Mouse (Mus musculus) left cerebral cortex, postnatal 25 days (tissue): ENCODE data around the gene Ergic1. TPM values are rescaled to one million over a fixed set of nuclear protein-coding genes. Genes with fewer than 3 reads are reported as not detected.

ENCODE experiments used
- microRNA-seq, 2 experiments: library from miRNA; unstranded; fragments of <30 nt; microRNA quantifications; one replicate each; pipeline ENCODE4 v1.2.0; 2022
- total RNA-seq, 2 experiments: library from RNA; stranded (reverse); gene quantifications; 2 replicates each; pipeline ENCODE4 v1.2.3; 2021

The Ergic1 gene
- total RNA-seq, 2 experiments from 2014 or later, result 163 to 168 TPM

Small RNA genes within 50 kb of the gene (microRNA-seq; reads per million reads assigned to microRNA genes)
- gene Gm22420, result 0 reads per million in 2 experiments

Other genes with a start within 250 kb of the Ergic1 start
- gene Neurl1b, start 146.7 kb upstream of the Ergic1 start, total RNA-seq, result 10 to 100 TPM; 75.2 to 75.9 TPM
- 10 to 100 TPM; 32.7 to 47.7 TPM for gene Dusp1, start 639 bp downstream of the Ergic1 start, total RNA-seq
- gene Atp6v0e, start 101.7 kb downstream of the Ergic1 start, total RNA-seq, result 10 to 100 TPM; 40.7 to 41.7 TPM
- gene Crebrf, start 154.2 kb downstream of the Ergic1 start, total RNA-seq, result 10 to 100 TPM; 88.2 to 96.2 TPM
- 10 to 100 TPM; 32.7 to 34.1 TPM for gene Bnip1, start 219.6 kb downstream of the Ergic1 start, total RNA-seq